Mouse (Mus musculus) inflammation-experienced regulatory T-cells, adult 6 months (primary cell): ENCODE results near the gene Aars. TPM values are rescaled to one million over a fixed set of nuclear protein-coding genes. Genes with fewer than 3 reads are reported as not detected.
"Not testable (repeated sequence)": the region's sequence is repeated elsewhere in the genome, so short reads cannot be mapped to it uniquely, and the experiment has no call there.

Experiments
- ATAC-seq: one replicate; pipeline ENCODE4 v1.8.0; 2017
- polyA plus RNA-seq, 3 experiments: library from polyadenylated mRNA; unstranded; fragments of 100-300 nt; shearing (Covaris generic); gene quantifications; one replicate each; pipeline ENCODE4 v1.2.1; 2017

The Aars gene
- polyA plus RNA-seq, 3 experiments from 2014 or later, result 21.3 to 26.7 (median 25.5) TPM

DNA sequence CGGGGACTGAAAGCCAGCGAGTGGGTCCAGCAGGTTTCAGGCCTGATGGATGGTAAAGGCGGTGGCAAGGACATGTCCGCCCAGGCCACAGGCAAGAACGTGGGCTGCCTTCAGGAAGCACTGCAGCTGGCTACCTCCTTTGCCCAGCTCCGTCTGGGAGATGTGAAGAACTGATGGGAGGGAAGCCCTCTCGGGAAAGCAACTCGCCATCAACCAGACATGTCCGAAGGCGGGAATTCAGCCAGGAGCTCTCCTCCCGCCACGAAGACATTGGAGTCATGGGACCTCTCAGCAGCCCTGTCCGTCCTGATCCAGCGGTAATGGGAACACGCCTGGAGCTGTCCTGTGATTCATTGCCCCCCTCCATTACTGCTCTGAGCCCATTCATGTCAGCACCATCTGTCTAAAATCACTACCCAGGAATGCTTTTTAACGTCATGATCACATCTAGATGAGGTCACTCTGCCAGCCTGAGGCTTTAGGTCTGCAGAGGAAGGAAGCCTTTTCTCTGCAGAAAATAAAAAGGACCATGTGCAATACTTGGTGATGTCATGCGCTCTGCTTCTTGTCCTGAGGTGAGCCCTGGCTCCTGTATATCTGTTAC is 22.2 kb downstream of the Aars start:
- ATAC-seq, result no peak

GRCm38 (mm10) chr8:111055661-111056060 is 22.7 kb downstream of the Aars start:
- ATAC-seq, result no peak

DNA sequence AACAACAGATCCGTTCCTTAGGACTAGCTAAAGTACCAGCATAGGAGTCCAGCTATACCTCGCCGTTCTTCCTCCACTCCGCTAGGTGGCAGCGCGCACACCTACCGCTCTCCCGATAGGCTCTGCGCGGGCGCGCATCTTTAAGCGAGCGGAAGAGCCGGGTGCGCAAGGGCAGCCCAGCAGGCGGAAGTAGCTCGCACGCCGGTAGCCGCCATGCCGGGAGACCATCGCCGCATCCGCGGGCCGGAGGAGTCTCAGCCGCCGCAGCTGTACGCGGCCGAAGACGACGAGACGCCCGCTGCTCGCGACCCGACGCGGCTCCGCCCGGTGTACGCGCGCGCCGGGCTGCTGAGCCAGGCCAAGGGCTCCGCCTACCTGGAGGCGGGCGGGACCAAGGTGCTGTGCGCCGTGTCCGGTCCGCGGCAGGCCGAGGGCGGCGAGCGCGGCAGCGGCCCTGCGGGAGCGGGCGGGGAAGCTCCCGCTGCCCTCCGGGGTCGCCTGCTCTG is 23.3 kb downstream of the Aars start, which contains the start of gene Exosc6:
Gene Exosc6, plus strand, starts transcription at position 182 of the 506 bp plus-strand sequence.
- peak; percentile 98 for ATAC-seq

DNA sequence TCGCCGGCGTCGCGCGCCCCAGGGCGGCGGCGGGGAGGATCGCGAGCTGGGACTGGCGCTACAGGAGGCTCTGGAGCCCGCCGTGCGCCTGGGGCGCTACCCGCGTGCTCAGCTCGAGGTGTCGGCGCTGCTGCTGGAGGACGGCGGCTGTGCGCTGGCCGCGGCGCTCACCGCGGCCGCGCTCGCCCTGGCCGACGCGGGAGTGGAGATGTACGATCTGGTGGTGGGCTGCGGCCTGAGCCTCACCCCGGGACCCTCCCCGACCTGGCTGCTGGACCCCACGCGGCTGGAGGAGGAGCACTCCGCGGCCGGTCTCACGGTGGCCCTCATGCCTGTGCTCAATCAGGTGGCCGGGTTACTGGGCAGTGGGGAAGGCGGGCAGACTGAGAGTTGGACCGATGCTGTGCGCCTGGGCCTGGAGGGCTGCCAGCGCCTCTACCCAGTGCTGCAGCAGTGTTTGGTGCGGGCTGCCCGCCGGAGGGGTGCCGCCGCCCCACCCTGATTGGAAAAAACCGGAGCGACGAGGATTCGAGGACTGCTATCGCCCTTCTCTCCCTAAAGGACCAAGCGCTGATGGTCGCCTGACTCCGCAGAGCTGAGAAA is 23.8 kb downstream of the Aars start:
- ATAC-seq, result peak; percentile 62

DNA sequence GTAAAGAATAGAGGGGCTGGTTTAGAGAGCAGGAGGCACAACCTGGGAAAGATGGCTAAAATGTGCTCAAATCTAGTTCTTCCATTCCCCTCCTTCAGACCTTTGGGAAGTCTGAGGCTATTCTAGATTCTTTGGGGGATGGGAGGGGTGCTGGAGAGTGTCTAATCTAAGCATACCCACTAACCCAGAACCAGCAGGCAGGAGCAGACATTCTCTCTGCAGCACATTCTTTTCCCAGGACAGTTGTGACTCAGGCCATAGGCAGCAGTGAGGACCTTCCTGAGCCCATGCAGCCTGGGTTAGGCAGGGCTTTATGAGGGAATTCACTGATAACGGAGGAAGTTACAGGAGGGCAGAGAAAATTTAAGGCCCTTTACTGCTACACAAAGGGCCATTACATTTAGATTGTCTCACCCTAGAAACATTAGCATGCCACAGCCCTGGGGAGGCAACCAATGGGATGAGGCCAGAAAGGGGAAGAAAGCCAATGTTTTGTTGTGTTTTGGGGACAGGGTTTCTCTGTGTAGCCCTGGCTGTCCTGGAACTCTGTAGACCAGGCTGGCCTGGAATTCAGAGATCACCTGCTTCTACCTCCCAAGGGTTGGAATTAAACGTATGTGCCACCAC is 26.1 kb downstream of the Aars start:
- ATAC-seq, result no peak

DNA sequence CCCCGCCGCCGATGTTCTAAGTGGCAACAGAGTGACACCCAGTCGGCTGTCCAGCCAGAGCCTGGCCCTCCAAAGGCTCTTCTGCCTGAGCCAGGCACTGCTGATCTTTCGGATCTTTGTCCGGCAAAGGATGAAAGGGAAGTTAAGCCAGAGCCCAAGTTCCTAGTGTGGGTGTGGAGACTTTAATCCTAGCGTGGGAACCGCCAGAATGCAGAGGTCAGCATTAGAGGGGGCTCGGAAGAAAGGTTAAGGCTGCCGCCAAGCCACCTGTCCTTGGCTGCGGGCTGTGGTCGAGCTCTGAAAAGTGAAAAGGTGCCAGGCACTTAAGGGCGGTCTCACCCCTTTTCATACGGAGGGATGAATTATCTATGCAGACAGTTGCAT is 28.7 kb downstream of the Aars start:
- no peak for ATAC-seq

DNA sequence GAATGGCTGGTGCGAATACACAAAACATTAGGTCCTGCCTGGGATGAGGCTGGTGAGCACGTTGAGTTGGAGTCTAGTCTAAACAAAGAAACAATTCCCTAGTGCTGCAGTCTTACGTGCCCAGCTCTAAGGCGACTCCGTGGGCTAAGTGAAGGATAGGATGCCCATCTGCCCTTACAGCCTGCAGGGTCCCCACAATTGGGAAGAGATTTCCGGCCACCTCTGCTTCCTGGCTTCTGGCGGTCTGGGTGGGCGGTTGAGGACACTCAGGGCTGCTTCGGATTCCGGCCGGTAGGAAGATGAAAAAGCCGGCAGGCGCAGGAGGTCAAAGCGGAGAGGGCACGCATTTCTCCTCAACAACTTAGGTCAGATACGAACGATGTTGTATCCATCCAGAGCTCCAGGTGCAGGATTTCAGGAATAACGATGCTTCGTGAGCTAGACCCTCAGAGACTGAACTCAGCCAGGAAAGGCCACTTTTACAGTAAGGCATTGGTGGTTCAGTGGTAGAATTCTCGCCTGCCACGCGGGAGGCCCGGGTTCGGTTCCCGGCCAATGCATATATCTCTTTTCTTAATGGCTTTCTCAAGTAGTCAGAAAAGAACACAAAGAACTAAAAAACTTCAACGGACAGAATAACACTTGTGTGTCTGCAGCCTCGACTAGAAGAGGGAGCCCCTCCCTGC is 29.3 kb downstream of the Aars start:
- ATAC-seq, result peak; percentile 85

GRCm38 (mm10) chr8:111062893-111063292 is 29.9 kb downstream of the Aars start:
- ATAC-seq, result no peak

DNA sequence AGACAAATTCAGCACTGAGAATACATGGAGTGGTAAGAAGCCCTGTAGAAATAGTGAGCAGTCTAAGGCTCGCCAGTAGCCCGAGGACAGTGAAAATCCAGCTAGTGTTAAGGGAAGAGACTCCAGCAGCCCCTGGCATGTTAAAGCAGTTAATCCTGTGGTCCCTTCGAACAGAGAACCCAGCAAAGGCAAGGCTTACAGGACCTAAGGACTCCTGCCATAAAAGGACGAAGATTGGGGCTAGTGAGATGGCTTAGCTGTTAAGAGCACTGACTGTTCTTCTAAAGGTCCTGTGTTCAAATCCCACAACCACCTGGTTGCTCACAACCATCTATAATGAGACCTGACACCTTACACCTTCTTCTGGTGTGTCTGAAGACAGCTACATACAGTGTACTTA is 33.4 kb downstream of the Aars start:
- no peak for ATAC-seq

- no peak for ATAC-seq
These were observed 34.5 kb downstream of the Aars start for GRCm38 (mm10) chr8:111067439-111067838.

GRCm38 (mm10) chr8:111068660-111069059 is 35.7 kb downstream of the Aars start:
- ATAC-seq, result not testable (repeated sequence)

- no peak for ATAC-seq
These were observed 43.0 kb downstream of the Aars start for GRCm38 (mm10) chr8:111075926-111076325.

DNA sequence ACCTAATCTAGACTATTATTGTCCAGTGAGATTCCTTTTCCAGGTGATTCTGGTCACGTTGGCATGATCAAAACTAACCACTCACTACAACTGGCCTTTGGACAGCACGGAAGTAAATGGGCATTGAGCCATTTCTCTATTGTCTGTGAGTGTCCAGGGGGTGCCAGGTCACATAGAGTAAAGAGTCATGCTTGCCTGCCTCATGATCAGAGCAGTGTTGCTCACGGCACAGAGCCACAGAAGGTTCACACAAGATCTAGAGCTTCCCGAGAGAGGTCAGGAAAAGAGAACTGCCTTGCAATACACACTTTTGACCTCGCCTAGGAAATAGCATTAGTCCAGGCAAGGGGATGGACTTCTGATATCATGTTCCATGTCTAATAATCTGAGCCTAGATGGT is 46.5 kb downstream of the Aars start:
- ATAC-seq, result no peak

- no peak for ATAC-seq
These were observed 46.9 kb downstream of the Aars start for GRCm38 (mm10) chr8:111079861-111080271.

- no peak for ATAC-seq
These were observed 48.8 kb downstream of the Aars start for GRCm38 (mm10) chr8:111081580-111082258.

DNA sequence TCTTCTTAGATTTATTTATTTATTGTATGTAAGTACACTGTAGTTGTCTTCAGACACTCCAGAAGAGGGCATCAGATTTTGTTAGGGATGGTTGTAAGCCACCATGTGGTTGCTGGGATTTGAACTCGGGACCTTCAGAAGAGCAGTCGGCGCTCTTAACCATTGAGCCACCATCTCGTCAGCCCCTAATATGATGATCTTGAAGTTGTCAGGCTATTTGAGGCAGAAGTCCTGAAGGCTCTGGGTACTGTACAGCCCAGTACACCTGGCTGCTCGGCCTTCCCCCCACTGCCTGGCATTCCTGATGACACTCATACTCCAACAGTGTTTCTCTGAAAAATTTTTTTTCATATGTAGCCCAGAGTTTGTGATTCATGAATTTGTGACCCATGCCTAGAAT is 51.0 kb downstream of the Aars start:
- ATAC-seq, result not testable (repeated sequence)

DNA sequence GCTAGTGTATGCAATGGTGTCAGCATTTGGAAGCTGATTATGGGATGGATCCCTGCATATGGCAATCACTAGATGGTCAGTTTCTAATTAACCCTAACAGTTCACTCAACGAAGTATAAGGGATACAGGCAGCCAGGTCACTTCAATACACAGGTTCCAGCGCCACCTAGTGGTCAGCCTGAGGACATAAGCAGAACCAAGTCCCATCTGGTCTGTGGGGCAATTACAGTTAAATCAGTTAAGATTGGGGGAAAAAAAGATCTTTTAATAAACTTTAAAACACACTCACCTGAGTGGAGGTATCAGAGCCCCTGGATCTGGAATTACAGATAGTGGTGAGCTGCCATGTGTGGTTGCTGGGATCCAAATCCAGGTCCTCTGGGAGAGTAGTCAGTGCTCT is 57.2 kb downstream of the Aars start:
- ATAC-seq, result peak; percentile 46

DNA sequence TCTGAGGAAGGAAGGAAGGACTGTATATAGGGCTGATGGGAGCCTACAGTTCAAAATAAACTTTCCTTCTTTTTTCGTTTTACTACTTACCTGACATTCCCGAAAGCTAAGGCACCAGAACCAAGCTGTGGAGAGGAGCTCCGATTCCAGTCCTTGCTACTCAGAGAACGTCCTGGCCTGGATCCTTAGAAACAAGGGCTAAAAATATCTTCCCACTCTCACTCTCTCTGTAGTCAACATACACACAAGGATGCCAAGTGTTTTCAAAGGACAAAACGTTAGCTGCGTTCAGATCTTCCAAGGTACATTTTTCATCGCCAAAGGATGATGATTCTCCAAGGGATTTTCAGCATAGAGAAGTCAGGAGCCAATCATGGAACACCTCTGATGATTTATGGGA is 58.8 kb downstream of the Aars start:
- no peak for ATAC-seq

- not testable (repeated sequence) for ATAC-seq
These were observed 59.4 kb downstream of the Aars start, which contains the start of gene Clec18a for GRCm38 (mm10) chr8:111092326-111092725. Gene Clec18a, minus strand, starts transcription at chr8:111092426.

- ATAC-seq, result peak; percentile 78
These were observed 61.1 kb downstream of the Aars start, which contains the start of gene Pdpr for GRCm38 (mm10) chr8:111093865-111094718. Gene Pdpr, plus strand, starts transcription at chr8:111094630.

GRCm38 (mm10) chr8:111094719-111095302 is 61.9 kb downstream of the Aars start:
- peak; percentile 38 for ATAC-seq
